Mouse (Mus musculus) yolk sac, embryonic 10.5 days (tissue): ENCODE measurements around the gene Wdr83os.
"Not testable (repeated sequence)": the region's sequence is repeated elsewhere in the genome, so short reads cannot be mapped to it uniquely, and the experiment has no call there.

Experiments
- DNase-seq: peaks from one replicate; pipeline ENCODE4 v3.0.0-alpha.2; 2017; ENCODE audit warnings: low spot score

The Wdr83os gene

DNA sequence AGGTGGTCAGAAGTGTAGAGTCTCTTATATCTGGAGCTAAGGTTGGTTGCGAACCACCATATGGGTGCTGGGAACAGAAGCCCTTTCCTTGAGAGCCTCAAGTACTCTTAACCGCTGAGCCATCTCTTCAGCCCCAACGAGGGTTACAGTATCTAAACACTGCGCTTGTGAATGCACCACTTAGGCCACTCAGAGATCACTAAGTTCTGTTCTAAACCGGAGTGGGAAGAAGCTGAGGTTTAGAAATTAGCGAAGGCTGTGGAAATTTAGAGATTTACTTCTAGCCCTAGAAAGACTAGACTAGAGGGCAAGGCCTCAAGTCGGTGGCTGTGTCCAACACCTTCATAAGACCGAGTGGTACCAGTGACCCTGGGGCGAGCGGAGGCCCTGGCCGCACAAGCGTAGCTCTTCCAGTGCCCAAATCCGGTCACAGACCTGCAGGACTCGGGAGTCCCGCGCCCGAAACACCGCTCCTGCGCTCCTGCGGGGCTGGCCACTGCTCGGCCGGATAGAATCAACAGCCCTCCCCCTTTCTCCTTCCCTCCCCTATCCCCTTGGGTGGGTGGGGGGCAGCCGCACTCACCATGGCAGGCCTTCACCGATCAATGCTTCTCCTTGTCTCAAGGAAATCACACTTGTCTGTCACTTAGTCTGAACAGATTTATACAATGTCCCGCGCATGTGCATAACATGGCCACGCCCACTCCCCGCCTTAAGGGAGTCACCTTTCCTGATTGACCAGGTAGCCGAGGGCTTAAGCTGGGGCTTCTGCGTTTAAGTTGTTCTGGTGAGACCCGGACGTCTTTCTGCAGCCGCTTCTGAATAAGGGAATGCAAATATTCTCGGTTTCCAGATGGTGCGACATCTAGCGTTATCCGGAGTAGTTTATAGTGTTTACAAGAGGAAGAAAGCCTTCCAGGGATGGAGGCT lies 38.8 kb downstream of the Wdr83os start:
- peak; percentile 88 for DNase-seq

DNA sequence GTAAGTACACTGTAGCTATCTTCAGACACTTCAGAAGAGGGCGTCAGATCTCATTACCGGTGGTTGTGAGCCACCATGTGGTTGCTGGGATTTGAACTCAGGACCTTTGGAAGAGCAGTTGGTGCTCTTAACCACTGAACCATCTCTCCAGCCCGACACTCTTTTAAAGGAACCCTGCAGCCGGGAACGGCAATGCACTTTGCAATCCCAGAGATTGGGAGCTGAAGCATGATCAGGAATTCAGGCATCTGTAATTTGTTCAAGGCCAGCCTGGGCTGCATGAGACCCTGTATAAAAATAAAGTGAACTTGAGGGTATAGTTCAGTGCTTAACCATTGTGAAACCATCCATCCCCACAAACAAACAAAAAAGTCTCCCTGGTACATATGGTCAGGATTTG lies 39.7 kb downstream of the Wdr83os start:
- DNase-seq: not testable (repeated sequence)

GRCm38 (mm10) chr8:85122995-85123394 lies 42.5 kb downstream of the Wdr83os start, which contains the start of gene Zfp791:
Zfp791 (minus strand) TSS chr8:85123095.
- DNase-seq: no peak

- DNase-seq: no peak
These were observed 43.2 kb downstream of the Wdr83os start for GRCm38 (mm10) chr8:85123691-85124090.
